Mouse (Mus musculus): Measurements from ENCODE around the gene Adam30. TPM values are rescaled to one million over a fixed set of nuclear protein-coding genes. Genes with fewer than 3 reads are reported as not detected.

The Adam30 gene
- polyA plus RNA-seq, 1 experiment from 2014 or later = not detected

GRCm38 (mm10) chr3:98187777-98188176 is 27.3 kb downstream of the Adam30 start:
- ATAC-seq (ENCODE audit: insufficient number of reproducible peaks, low FRiP score, low TSS enrichment, low read depth) = no peak
- Histone ChIP-seq H3K36me3 (no peaks in the 10 kb centered on the region), H3K4me3 (replicated peaks) (no peak overlapping the region), H3K9me3 (replicated peaks) (no peaks in the 10 kb centered on the region), H3K9ac (no peak overlapping the region), H3K27me3 (no peaks in the 10 kb centered on the region), H3K27ac (replicated peaks) (no peak overlapping the region), H3K4me1 (no peaks in the 10 kb centered on the region), H3K4me2 (replicated peaks) (no peak overlapping the region)
- WGBS = 95% methylated on average over 3 of the region's 3 CpGs

GRCm38 (mm10) chr3:98197711-98198532 is 37.5 kb downstream of the Adam30 start:
- no peak overlapping the region for H3K9ac ChIP-seq
- no peaks in the 10 kb centered on the region for H3K27me3 ChIP-seq
- no peaks in the 10 kb centered on the region for H3K36me3 ChIP-seq
- no peaks in the 10 kb centered on the region for H3K4me1 ChIP-seq
- no peak overlapping the region for H3K4me2 ChIP-seq (replicated peaks)
- peak; percentile 57; the same call in 1 of the 2 replicates for ATAC-seq (ENCODE audit: insufficient number of reproducible peaks, low FRiP score, low TSS enrichment, low read depth)
- H3K9me3 ChIP-seq (replicated peaks) = no peaks in the 10 kb centered on the region
- H3K4me3 ChIP-seq (replicated peaks) = no peak overlapping the region
- no peak overlapping the region for H3K27ac ChIP-seq (replicated peaks)
- WGBS = 25% methylated on average over 9 of the region's 9 CpGs

DNA sequence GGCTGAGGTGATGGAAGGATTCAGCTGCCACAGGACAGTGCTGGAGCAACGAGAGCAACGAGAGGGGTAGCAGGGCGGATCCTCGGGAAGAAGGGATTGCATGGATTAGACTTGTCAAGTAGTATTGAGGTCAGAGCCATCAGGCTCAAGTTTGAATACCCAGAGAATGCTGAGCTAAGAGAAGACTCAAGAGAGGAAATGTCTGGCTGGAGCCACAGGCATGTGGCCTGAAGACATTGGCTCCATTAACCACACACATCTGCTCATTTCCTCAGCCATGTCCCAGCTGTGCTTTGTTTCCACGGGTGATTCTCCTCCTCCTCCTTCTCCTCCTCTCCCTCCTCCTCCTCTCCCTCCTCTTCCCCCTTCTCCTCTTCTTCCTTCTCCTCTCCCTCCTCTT is 39.3 kb downstream of the Adam30 start:
- H3K9me3 ChIP-seq (replicated peaks) = no peaks in the 10 kb centered on the region
- no peak overlapping the region for H3K4me2 ChIP-seq (replicated peaks)
- 26% methylated on average over 5 of the region's 5 CpGs for WGBS
- H3K36me3 ChIP-seq = no peaks in the 10 kb centered on the region
- H3K4me3 ChIP-seq (replicated peaks) = no peak overlapping the region
- no peak overlapping the region for H3K27ac ChIP-seq (replicated peaks)
- H3K27me3 ChIP-seq = no peaks in the 10 kb centered on the region
- ATAC-seq (ENCODE audit: insufficient number of reproducible peaks, low FRiP score, low TSS enrichment, low read depth) = no peak
- no peaks in the 10 kb centered on the region for H3K4me1 ChIP-seq
- no peak overlapping the region for H3K9ac ChIP-seq

- Histone ChIP-seq H3K9ac (no peak overlapping the region), H3K4me3 (replicated peaks) (no peak overlapping the region), H3K9me3 (replicated peaks) (no peaks in the 10 kb centered on the region), H3K36me3 (no peaks in the 10 kb centered on the region), H3K27ac (replicated peaks) (no peak overlapping the region), H3K27me3 (no peaks in the 10 kb centered on the region), H3K4me2 (replicated peaks) (no peak overlapping the region), H3K4me1 (no peaks in the 10 kb centered on the region)
- ATAC-seq (ENCODE audit: insufficient number of reproducible peaks, low FRiP score, low TSS enrichment, low read depth) = no peak
- 74% methylated on average over 5 of the region's 5 CpGs for WGBS
Measured at GRCm38 (mm10) chr3:98203282-98203681, 42.9 kb downstream of the Adam30 start.

DNA sequence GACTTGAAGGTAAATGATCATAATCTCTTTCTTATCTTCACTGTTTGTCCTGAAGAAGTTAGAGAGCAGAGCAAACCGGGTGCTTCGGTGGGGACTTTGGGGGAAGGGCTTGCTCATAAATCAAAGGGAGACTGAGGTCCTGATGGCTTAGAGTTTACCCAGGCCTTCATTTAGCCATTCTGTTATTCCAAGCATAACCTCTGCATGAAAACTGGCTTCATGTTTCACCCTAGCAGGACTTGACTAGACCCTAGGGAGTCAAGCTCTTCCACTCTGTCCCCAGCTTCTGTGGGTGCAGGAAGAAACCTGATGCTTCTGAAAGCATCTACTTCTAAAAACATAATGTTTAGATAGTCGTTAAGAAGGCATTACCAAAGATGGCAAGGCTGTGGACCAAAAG is 46.5 kb downstream of the Adam30 start:
- Histone ChIP-seq H3K4me2 (replicated peaks) (no peak overlapping the region), H3K27me3 (no peaks in the 10 kb centered on the region), H3K9ac (no peak overlapping the region), H3K27ac (replicated peaks) (no peak overlapping the region), H3K36me3 (no peaks in the 10 kb centered on the region), H3K9me3 (replicated peaks) (no peaks in the 10 kb centered on the region), H3K4me1 (no peaks in the 10 kb centered on the region), H3K4me3 (replicated peaks) (no peak overlapping the region)
- ATAC-seq (ENCODE audit: insufficient number of reproducible peaks, low FRiP score, low TSS enrichment, low read depth) = no peak
- WGBS = 58% methylated on average over 3 of the region's 3 CpGs

DNA sequence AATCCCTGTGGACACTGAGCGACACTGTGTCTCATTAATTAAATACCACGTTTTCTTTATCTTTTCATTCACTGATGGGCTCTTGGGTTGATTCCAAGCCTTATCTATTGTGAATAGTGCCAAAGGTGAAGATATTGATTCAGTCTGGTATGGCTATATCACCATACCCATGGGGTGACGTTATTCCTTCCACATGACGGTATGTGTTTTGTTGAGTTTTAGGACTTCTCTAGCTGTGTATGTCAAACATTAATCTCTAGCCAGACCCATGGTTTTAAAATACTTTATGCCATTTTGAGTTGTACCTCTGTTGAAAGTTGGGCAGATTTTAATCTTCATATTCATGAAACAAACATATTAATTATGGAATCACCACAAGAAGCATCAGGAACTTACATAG is 48.7 kb downstream of the Adam30 start:
- WGBS = 87% methylated on average over 4 of the region's 4 CpGs
- H3K27me3 ChIP-seq = no peaks in the 10 kb centered on the region
- H3K27ac ChIP-seq (replicated peaks) = no peak overlapping the region
- ATAC-seq (ENCODE audit: insufficient number of reproducible peaks, low FRiP score, low TSS enrichment, low read depth) = no peak
- H3K4me2 ChIP-seq (replicated peaks) = no peak overlapping the region
- no peaks in the 10 kb centered on the region for H3K4me1 ChIP-seq
- no peak overlapping the region for H3K9ac ChIP-seq
- H3K9me3 ChIP-seq (replicated peaks) = no peaks in the 10 kb centered on the region
- H3K4me3 ChIP-seq (replicated peaks) = no peak overlapping the region
- no peaks in the 10 kb centered on the region for H3K36me3 ChIP-seq

DNA sequence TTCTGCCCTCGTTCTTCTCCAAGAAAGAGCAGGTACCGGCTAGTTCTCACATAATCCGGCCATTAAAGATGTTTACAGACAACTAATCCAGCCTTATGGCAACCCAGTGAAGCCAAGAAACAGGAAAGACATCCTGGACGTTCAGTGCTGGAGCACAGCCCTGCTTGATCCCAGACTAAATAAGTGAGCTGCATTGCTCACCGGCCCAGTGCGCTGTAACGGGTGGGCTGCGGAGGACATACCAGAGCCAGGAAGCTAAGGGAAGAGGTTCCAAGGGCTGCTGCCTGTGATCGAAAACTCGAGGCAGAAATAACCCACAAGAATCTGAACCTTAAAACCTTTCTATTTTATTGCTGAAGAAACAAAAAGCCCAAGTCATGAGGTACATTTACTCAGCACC is 50.4 kb downstream of the Adam30 start:
- no peaks in the 10 kb centered on the region for H3K27me3 ChIP-seq
- H3K9me3 ChIP-seq (replicated peaks) = no peaks in the 10 kb centered on the region
- H3K36me3 ChIP-seq = no peaks in the 10 kb centered on the region
- H3K4me1 ChIP-seq = no peaks in the 10 kb centered on the region
- no peak for ATAC-seq (ENCODE audit: insufficient number of reproducible peaks, low FRiP score, low TSS enrichment, low read depth)
- H3K27ac ChIP-seq (replicated peaks) = no peak overlapping the region
- 57% methylated on average over 10 of the region's 10 CpGs for WGBS
- H3K9ac ChIP-seq = no peak overlapping the region
- no peak overlapping the region for H3K4me3 ChIP-seq (replicated peaks)
- no peak overlapping the region for H3K4me2 ChIP-seq (replicated peaks)

DNA sequence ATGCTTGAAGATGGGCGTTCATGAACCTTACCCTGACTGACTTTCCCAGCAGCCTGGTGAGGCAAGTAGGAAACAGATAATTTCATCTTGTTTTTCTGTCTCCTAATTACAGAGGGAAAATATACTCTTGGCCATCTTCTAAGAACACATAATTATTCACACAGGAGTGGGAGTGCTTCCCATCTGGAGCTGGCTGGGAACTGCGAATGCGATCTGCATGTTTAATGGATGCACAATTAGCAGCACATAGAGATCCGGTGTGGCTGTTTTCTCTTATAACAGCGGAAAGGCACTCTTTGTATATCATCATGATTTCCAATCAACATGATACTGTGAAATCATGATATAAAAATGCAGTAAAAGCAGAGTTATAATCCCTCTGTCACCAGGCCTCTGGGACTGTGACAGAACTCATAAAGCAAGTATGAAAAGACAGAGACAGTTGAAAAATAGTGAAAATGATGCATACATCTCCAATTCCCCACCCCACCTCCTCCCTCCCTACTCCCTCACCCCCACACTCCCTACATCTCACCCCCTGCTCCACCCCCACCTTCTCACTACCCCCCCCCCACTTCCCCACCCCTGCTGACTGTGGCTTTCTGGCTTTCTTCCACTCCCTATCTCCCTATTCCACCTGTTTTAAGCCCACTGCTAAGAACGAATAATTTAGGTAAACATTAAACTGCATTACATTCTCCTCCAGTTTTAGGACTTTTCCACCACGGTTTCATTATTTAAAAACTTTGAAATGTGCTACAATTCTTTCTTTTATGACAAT is 51.1 kb downstream of the Adam30 start:
- no peak overlapping the region for H3K27ac ChIP-seq (replicated peaks)
- H3K4me1 ChIP-seq = no peaks in the 10 kb centered on the region
- no peak overlapping the region for H3K4me2 ChIP-seq (replicated peaks)
- no peaks in the 10 kb centered on the region for H3K36me3 ChIP-seq
- no peak overlapping the region for H3K4me3 ChIP-seq (replicated peaks)
- no peak for ATAC-seq (ENCODE audit: insufficient number of reproducible peaks, low FRiP score, low TSS enrichment, low read depth)
- H3K9ac ChIP-seq = no peak overlapping the region
- no peaks in the 10 kb centered on the region for H3K9me3 ChIP-seq (replicated peaks)
- H3K27me3 ChIP-seq = no peaks in the 10 kb centered on the region
- 62% methylated on average over 7 of the region's 7 CpGs for WGBS

Other genes with a start within 250 kb of the Adam30 start
- 30.6 and 31.8 TPM in 2 replicates for gene Notch2, start 147.1 kb upstream of the Adam30 start, polyA plus RNA-seq (2015; fragmentation: Nextera tagmentation; extraction: Ambion mirVana)
- not detected in 2 replicates for gene Reg4, start 61.5 kb downstream of the Adam30 start, polyA plus RNA-seq (2015; fragmentation: Nextera tagmentation; extraction: Ambion mirVana)
- 4.9 and 6.4 TPM in 2 replicates for gene Hmgcs2, start 119.8 kb downstream of the Adam30 start, polyA plus RNA-seq (2015; fragmentation: Nextera tagmentation; extraction: Ambion mirVana)
- 191 and 194 TPM in 2 replicates for gene Phgdh, start 179.4 kb downstream of the Adam30 start, polyA plus RNA-seq (2015; fragmentation: Nextera tagmentation; extraction: Ambion mirVana)
- 5.6 and 6.0 TPM in 2 replicates for gene Zfp697, start 221.8 kb downstream of the Adam30 start, polyA plus RNA-seq (2015; fragmentation: Nextera tagmentation; extraction: Ambion mirVana)